Mouse (Mus musculus): ENCODE measurements around the gene Cebpb. TPM values are rescaled to one million over a fixed set of nuclear protein-coding genes. Genes with fewer than 3 reads are reported as not detected.

Gene Cebpb
- total RNA-seq, 2 experiments from 2014 or later, result 25.7 to 35.7 TPM

DNA sequence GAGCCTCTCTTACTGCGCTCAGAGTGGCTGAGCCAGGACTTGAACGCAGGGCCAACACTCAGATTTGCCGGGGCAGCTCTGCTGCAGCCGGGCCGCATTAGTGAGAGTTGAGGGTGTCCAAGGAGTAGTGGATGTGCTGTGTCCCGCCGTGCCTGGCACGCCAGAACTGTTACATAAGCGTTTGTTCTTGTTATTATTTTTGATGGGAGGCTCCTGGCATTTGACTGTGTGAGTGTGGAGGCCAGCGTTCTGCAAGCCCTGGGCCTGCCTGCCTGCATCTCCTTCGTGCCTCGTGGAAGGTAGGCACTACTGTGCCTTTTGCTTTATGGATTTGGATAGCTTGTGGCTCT lies 2.2 kb downstream of the Cebpb start:
- DNase-seq (ENCODE audit: low spot score in 2 of 2), result no peak

DNA sequence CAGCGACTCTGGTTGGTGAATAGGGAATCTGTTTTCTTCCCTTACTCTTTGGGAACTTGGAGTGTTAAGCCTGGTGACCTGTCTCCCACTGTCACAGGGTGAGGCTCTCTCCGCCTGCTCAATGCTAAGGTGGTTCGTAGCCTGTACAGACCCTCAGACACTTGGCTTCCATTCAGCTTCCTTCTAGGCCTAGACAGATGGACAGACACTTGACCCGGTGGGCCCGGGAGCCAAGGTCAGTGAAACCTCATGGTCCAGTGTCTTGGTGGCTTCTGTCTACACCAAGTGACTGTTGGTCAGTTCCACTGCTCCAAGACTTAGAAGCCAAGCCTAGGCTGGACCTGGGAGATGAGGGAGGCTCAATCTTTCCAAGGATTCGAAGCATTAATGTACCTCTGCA lies 2.7 kb downstream of the Cebpb start:
- DNase-seq (ENCODE audit: low spot score in 2 of 2), result no peak

DNA sequence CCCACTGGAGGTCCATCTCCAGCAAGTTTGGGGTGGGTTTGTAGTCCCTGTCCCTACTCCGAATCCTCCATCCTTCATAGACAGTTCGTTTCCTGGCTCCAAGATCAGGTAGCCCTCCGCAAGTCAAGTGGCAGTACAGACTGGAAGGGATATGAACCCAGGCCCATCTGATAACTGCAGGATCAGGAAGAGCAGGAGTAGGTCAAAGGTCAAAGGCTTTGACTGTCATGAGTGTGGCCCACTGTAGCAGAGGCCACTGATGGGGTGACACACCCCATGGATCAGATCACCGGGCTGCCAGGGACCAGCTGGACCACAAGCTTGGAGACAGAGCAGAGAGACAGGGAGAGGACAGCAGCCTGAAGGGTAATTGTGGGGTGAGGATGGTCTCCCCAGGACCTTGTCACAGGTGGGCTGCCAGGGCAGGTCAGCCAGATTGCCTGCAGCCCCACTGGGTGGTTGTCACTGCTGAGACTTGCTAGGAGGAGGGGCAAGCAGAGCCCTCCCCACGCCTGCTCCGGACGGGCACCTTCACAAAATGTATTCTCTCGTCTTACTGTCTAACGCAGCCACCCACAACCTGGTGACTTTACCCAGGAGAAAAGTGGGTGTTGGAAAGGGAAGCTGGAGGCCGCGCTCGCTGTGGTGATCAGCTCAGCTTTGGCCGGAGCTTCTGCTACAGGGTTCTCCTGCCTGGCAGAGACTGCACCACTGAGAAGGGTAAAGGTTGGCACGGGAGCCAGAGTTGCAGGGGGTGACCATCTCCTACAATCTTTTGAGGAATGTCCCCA lies 3.4 kb downstream of the Cebpb start:
- no peak for DNase-seq (ENCODE audit: low spot score in 2 of 2)

DNA sequence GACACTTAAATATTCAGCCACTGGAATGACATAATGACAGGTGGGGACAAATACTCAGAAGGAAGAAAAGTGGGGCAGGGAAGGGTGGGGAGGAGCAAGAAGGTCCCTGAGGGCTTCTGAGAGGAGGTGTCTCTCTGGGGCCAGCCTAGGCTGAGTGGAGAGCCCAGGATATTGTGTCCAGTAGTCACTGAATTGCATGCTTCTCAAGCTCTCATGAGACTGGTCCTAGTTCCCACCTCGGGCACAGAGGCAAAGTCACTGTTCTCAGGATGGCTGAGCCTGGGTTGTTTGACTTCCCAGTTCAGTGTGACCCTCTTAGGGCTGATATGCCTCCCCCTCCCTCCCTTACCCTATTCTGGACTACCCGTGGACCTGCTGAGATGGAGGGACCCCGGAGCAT lies 4.1 kb downstream of the Cebpb start:
- no peak for DNase-seq (ENCODE audit: low spot score in 2 of 2)

DNA sequence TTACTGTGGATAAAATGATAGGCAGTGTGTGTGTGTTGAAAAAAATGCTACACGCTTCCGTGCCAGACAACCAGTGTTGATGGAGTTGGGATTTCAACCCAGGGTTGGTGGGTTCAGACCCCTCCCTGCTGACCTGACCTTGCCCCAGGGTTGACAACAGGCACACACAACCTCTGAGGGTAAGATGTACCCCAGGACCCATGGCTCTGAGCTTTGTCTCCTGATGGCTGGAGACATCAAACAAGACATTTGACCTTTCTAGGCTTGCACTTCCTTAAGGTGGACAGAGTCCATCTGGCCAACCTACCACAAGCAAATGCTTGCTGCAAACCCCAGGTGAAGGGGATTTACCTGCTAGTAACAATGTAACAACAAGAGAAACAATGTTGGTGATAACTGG lies 4.8 kb downstream of the Cebpb start:
- DNase-seq (ENCODE audit: low spot score in 2 of 2), result no peak

DNA sequence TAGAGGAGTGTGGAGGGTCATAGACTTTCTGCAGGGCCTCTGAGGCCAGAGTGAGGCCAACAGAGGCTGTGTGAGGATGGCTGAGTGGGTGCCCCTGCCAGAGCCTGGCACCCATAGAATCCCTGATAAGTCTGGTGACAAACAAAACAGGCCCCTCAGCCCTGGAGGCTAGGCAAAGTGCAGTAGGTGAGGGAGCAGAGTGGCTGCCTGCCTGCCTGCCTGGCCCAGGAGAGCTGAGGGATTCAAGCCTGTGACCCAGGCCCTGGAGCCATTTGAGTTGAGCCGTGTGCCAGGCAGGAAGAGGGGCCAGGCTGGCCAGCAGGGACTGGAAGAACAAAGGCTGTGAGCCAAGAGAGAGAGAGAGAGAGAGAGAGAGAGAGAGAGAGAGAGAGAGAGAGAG lies 5.5 kb downstream of the Cebpb start:
- DNase-seq (ENCODE audit: low spot score in 2 of 2), result no peak

DNA sequence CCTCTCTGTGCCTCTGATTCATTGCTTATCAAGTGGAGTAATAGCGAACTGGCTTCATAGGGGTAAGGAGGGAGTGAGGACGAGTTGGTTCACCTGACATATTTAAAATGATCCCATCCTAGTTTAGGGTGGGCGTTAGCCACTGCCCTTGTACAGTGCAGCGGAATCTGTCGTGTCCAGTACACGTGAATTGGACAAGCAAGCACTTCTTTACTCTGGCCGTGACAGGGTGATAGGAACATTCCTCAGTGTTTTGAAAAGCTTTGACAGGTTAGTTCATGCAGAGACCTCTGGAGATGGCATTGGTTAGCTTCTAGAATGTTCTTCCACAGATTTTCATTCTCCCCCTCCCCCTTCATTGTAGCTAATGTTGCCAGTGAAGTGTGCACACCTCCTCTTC lies 6.2 kb downstream of the Cebpb start:
- no peak for DNase-seq (ENCODE audit: low spot score in 2 of 2)

DNA sequence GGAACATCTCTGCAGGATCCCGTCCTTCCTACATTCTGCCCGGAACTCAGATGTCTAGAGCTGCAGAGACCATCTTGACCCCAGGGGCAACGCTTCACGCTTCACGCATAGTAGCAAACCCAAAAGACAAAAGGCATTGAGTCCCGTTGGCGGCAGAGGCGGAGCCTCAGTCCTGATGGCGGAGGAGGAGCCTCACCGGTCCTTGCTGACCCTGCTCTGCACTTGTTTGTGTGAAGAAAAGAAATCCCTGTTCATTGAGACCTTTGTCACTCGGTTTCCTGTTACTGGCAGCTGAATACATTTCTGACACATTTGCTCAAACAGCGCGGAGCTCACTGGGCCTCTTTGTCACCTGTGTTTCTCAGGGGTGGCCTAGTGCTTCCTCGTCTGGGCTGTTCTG lies 6.8 kb downstream of the Cebpb start:
- no peak for DNase-seq (ENCODE audit: low spot score in 2 of 2)

DNA sequence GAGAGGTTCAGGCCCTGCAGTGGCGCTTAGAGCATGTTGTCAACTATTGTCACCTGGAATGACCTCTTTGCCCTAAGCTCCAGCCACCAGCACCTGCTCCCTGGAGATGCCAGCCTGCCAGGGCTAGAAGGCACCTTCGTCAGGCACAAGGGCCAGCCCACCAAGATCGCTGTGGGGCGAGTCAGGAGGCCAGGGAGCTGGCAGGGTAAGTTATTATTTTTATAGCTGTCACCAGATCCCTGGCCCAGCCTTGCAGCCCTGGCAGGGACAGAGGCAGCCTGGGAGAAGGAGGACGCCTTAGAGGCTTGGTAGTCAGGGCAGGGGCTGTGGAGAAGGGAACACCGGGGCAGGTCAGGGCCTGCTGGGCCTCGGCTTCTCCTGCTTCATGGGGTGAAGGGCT lies 7.4 kb downstream of the Cebpb start:
- no peak for DNase-seq (ENCODE audit: low spot score in 2 of 2)

DNA sequence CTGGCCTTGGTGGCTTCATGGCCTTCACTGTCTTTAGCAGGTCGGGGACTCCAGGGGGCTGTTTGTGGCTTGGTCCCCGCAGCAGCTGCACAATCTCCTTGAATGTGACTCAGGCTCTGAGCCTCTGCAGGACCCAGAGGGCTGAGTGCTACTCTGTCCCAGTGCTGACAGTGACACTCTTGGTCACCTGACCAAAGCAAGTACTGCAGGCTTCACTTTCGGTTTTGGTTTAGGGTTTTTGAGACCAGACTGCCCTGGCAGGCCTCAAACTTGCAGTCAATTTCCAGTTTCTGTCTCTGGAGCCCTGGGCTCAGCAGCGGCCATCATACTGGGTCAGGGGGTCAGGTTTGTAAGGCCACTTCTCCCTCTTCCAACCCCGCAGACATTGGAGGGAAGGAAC lies 9.2 kb downstream of the Cebpb start:
- DNase-seq (ENCODE audit: low spot score in 2 of 2), result no peak

DNA sequence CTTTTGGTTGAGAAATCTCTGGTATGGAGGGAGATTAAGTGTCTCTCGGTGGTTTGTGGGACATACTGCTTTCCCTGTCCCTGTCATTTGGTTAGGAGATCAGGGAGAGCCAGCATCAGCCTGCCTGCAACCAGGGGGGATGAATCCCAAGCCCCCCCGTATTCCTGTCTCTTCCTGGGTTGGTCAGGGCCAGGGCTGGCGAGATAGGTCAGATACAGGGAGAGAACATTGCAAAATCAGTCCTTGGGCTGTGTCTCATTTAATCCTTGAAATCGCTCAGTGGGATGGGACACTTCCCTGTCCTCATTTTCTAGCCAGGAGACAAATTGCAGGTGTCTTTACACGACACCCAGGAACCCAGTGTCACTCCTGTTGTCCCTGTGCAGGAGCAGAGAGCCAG lies 11.3 kb downstream of the Cebpb start:
- DNase-seq (ENCODE audit: low spot score in 2 of 2), result no peak

DNA sequence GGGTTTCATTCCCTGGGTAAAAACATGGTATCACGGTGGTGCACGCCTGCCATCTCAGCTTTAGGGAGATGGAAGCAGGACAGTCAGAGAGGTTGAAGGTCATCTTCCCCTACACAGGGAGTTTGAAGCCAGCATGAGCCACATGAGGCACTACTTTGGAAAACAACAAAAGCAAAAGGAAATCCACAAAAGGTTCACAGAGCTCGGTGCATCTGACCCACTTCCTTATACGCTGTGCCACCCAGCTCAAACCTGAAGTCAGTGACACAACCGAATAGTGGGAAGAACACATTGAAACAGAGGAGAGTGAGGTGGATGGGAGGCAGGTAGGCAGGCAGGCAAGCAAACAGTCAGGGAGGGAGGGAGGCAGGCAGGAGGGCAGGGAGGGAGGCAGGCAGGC lies 12.8 kb downstream of the Cebpb start:
- no peak for DNase-seq (ENCODE audit: low spot score in 2 of 2)

DNA sequence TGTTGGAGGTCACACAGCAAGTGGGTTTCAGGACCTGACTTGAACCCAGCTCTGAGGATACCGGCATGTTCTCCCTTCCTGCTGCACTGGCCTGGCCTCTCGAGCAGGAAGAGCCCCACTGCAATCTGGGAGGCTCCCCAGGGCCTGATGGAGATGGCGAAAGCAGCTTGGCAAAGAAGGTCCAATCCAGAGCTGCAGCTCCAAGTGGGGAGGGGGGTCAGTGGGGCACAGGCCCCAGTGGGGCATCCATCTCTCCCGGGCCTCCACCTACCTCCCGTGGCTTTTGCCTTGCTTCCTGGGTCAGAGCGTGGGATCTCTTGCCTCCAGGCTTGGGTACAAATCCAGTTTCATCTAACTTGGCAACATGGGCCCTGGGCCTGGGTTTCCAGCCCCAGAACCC lies 13.4 kb downstream of the Cebpb start:
- DNase-seq (ENCODE audit: low spot score in 2 of 2), result no peak

DNA sequence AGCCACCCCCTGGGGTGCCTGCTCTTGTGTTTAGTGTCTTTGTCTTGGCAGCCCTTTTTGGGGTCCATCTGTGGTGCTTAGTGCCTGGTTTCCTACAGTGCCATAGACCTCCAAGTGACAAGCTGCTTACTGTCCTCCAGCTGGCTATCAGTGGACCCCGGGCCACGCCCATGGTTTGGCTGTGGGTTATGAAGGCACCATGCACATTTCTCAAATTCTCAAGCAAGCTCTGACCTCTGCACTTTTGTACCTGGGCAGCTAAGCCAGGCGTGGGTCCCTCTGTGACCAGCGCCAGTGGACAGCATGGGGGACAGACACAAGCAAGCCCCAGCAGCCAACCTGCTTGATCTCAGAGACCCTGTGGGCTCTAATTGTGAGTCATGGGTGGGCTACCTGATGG lies 15.7 kb downstream of the Cebpb start:
- DNase-seq (ENCODE audit: low spot score in 2 of 2), result no peak

DNA sequence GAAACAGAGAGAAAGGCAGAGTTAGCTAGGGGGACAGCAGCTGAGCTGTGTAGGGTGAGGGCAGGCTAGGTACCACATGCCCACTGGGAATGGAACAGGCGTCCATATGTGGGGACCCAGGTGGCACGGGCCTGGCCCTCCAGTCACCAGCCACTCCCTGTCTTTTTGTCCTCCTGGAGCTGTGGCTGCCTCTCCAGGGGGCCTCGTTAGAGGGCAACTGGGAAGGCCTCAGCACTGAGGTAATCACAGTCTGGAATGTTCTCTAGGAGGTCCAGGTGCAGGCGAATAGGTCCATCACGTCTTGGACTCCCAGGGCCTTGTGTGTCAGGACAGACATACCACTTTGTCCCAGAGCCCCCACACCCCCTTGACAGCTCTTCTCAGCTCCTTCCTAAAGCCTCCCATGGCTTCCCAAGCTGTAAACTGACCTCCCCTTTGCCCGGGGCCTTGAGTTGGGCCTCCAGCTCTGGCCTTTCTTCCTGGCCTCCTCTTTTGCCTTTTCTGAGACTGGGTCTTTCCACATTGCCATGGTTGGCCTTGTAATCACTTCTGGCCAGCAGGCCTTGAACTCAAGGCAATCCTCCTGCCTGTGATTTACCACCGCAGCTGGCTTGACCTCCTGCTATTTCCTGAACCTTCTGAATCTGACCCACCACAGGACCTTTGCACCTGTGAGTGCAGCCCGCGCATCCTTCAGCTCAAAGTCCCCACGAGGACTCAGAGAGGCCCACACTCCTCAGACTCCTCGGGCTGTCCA lies 17.6 kb downstream of the Cebpb start:
- DNase-seq (ENCODE audit: low spot score in 2 of 2), result no peak

DNA sequence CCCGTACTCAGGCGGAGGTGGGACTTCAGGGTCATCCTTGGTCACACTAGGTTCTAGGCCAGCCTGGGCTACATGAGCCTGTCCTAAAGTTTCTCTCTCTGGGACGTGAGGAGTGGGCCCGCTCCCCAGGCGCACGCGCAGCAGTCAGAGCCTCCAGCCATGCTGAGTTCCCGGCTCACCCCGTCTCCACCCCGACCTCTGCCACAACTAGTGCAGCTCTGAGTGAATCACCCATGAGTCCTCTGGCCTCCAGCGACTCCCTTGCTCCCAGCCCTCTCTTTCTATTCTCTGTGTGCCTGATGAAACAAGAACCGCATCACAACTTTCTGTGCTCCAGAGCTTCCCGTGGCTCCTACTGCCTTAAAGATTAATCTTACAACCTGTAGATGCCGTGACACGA lies 19.7 kb downstream of the Cebpb start:
- DNase-seq (ENCODE audit: low spot score in 2 of 2), result no peak

DNA sequence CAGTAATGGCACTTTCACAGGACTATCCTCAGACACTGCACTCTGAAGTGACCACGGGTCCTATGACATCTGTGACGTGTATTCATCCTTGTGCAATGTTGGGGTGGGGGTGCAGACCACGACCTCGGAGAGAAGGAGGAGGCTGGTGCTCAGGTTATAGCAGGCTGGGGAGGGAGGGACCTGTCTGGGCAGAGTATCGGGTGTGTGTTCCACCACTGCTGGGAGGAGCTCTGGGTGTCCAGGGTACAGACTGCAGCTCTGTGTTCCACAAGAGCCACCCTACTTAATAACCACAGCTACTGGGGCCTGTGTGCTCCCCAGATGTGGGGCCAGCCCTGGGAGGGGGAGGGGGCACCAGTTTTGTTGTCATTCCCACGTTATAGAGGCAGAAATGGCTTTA lies 21.3 kb downstream of the Cebpb start:
- DNase-seq (ENCODE audit: low spot score in 2 of 2), result no peak

DNA sequence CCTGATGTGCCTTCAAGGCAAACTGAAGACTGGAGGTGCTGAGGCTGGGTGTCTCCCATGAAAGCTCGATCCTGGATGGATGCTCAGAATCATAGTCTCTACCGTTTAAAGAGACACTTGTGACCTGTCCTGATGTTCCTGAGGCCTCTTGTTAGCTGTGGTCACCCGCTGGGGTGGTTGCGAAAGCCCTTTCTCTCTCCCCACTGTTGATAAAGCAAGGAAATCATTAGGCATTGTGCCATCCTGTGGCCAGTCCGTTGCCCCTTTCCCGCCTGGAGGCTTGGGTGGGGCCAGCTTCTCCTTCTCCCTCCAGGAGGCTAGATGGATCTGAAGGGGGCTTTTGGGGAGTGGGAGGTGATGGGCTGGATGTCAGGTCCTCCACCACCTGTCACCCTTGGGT lies 21.9 kb downstream of the Cebpb start:
- no peak for DNase-seq (ENCODE audit: low spot score in 2 of 2)

DNA sequence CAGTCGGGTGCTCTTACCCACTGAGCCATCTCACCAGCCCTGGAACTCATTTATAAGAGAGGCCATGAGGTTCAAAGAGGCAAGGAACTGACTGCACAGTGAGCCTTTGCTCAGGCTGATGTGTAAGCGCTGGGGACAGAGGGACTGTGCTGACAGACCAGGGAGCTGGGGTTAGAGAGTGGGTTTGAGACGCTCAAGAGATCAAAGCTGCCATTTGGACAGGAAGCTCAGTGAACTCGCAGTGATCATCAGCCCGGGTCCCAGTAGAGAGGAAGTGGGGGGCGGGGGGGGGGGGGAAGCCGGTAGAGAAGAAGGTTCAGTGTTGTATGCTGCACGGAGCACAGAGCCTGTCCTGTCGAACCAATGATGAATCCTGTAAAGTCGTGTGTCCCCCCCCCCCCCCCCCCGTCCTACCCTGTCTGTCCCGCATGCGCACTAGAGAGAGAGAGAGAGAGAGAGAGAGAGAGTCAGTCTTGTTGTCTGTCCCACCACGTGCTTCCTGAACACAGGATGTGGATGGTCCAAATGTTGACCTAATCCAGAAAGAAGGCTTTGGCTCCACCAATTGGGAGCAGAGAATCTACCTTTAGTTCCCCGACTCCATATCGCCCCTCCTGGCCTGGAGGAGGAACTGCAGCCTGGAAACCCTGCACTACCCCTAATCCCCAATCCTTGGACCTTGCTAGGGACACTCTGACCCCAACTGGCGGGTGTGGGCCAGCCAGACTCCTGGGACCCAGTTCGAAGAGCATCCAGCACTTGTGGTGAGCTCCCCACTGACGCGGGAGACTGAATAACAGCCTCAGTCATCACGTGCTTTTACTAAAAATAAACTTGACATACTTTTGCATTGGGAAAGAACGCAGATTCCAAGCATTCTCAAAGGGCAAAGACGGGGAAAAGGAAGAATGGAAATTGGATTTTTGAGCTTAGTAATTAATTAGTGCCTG lies 24.4 kb downstream of the Cebpb start:
- DNase-seq (ENCODE audit: low spot score in 2 of 2), result no peak

DNA sequence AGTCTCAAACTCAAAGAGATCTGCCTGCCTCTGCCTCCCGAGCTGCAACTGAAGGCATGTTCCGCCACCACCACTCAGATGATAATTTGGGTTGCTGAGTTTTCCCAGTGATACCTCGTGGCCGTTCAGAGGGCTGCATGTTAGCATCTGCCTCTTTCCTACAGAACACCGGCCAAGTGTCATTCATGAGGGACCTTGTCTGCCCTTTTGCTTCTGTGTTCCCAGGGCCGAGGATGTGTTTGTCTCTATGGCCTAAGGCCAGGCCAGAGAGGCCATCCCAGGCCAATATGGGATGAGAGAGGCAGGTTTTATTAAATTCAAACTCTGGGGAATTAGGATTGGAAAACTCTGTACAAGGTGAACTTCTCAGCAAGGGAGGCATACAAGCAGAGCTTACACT lies 25.6 kb downstream of the Cebpb start:
- DNase-seq (ENCODE audit: low spot score in 2 of 2), result no peak

DNA sequence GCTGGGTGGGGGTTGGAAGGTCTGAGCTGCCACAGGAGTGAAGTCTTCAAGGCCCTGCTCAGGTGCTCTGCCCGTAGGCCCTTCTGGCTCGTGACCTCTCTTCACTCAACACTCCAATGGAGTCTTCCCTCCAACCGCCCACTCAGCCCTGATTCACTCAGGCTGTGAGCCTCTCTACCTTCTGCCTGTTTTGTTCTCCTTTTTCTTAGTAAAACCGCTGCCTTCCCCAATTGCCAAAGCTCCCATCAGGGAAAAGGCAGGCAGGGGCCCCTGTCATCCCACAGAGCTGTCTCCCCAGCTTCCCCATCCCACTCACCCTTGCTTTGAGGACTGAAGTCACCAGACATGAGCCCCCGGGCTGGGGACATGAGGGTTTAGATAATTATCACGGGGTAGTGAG lies 26.3 kb downstream of the Cebpb start:
- DNase-seq (ENCODE audit: low spot score in 2 of 2), result no peak

DNA sequence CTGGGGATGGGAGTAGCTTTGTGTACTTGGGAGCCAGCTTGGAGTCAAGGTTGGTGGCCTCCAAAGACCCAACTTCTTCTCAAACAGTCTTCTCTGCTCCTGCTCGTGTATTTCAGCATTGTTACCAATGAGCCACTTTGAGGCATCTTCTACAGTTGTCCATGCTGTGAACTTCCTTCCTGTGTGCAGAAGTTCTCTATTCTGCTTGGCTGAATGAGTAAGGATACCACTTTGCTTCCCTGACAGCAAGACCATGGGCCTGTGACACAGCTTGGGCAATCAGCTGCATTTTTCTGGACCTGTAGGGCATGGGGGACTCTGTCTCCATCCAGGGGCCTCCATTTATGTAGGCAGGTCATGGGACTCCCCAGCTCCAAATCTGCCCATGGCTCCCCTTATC lies 28.5 kb downstream of the Cebpb start:
- no peak for DNase-seq (ENCODE audit: low spot score in 2 of 2)
